Mouse (Mus musculus) liver, postnatal 0 days (tissue): ENCODE data around the gene Cttnbp2nl.

Experiments used
- CTCF ChIP-seq: sonication (generic); IDR thresholded peaks from 2 replicates; pipeline ENCODE4 v1.5.1; 2016; ENCODE audit warnings: antibody characterized with exemption, low read depth
- EP300 ChIP-seq: IDR thresholded peaks from 2 replicates; pipeline ENCODE4 v1.6.1; 2016; ENCODE audit warnings: antibody characterized with exemption, low read depth, mild to moderate bottlenecking

DNA sequence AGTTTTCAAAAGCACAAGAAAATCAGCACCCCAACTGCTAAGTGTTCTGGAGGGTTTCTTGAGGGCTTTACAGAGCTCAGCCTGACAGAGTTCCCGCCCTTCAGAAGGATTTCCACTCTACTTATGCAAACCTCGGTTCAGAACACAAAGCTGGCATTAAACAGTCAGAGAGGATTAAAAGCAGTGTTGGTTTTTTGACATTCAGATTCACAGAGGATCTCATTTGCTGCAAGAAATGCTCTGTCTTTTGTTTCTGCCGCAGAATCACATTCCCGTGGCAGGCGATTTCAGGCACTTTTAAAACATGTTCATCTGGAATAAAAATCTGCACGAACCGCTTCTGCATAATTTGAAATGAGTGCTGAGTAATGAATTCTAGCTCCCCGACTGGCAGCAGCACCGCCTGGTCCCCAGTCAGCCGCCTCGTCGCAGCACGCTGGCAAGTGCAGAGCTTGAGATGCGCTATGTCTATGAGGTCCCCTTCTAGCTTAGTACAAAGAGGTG, 48.9 kb downstream of the Cttnbp2nl start:
- no peak for TF ChIP-seq EP300
- TF ChIP-seq CTCF: no peak
